Mouse (Mus musculus) bone marrow macrophage, adult 2 months (primary cell): Measurements from ENCODE around the gene Aarsd1.

Source experiments
- CTCF ChIP-seq: IDR thresholded peaks from 2 replicates; pipeline ENCODE4 v1.5.1; 2012; ENCODE audit warnings: low read depth, mild to moderate bottlenecking, low read length, moderate library complexity
- POLR2A ChIP-seq: IDR thresholded peaks from 2 replicates; pipeline ENCODE4 v1.6.1; 2012; ENCODE audit warnings: mild to moderate bottlenecking, low read depth, low read length, borderline replicate concordance

DNA sequence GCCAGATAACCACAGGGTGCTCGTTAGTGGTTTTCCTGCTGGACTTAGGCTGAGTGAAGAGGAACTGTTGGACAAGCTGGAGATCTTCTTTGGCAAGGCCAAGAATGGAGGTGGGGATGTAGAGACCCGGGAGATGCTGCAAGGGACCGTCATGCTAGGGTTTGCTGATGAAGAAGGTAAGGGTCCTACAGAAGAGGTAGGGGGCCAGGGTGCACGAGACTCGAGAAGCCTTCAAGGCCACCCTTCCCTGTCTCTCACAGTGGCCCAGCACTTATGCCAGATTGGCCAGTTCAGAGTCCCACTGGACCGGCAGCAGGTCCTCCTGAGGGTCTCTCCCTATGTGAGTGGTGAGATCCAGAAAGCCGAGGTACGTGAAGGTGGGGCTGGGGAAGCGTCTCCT, 40.2 kb upstream of the Aarsd1 start:
- TF ChIP-seq CTCF (no peak), POLR2A (no peak)
